Mouse (Mus musculus) hindbrain, embryonic 10.5 days (tissue): Measurements from ENCODE around the gene Mamstr. TPM values are rescaled to one million over a fixed set of nuclear protein-coding genes. Genes with fewer than 3 reads are reported as not detected.

Source experiments
- DNase-seq: peaks from one replicate; pipeline ENCODE4 v3.0.0-alpha.2; 2017; ENCODE audit warnings: low spot score
- H3K27ac ChIP-seq: fragments of 300-500 bp; sonication (generic); 2 replicates; pipeline ENCODE4 v1.5.1; 2016; ENCODE audit warnings: mild to moderate bottlenecking, moderate library complexity
- H3K27me3 ChIP-seq: fragments of 300-500 bp; sonication (generic); 2 replicates; pipeline ENCODE4 v1.6.1; 2016; ENCODE audit warnings: mild to moderate bottlenecking; ENCODE audit not compliant: poor library complexity, insufficient read depth, severe bottlenecking
- H3K36me3 ChIP-seq: fragments of 300-500 bp; sonication (generic); 2 replicates; pipeline ENCODE4 v1.6.1; 2016; ENCODE audit warnings: mild to moderate bottlenecking, moderate library complexity
- H3K4me1 ChIP-seq: fragments of 300-500 bp; sonication (generic); replicated peaks from 2 replicates; pipeline ENCODE4 v1.6.1; 2016; ENCODE audit warnings: mild to moderate bottlenecking
- H3K4me3 ChIP-seq: fragments of 300-500 bp; sonication (generic); 2 replicates; pipeline ENCODE4 v1.5.1; 2016; ENCODE audit warnings: mild to moderate bottlenecking, moderate library complexity
- H3K9me3 ChIP-seq: fragments of 300-500 bp; sonication (generic); 2 replicates; pipeline ENCODE4 v1.6.1; 2016; ENCODE audit warnings: mild to moderate bottlenecking, moderate library complexity
- WGBS: fragments of 180-500 bp; shearing (Covaris S2); methylation state at CpG from one replicate; pipeline ENCODE4 v1.1.7; 2016; 5-methylcytosine and 5-hydroxymethylcytosine counted together
- polyA plus RNA-seq: library from polyadenylated mRNA; unstranded; fragments of >200 nt; fragmentation: Nextera tagmentation; extraction: Ambion mirVana; gene quantifications from 2 replicates; pipeline ENCODE4 v1.2.1, GENCODE M21; 2016

Mamstr gene
- polyA plus RNA-seq: 2.6 and 2.9 TPM in 2 replicates

DNA sequence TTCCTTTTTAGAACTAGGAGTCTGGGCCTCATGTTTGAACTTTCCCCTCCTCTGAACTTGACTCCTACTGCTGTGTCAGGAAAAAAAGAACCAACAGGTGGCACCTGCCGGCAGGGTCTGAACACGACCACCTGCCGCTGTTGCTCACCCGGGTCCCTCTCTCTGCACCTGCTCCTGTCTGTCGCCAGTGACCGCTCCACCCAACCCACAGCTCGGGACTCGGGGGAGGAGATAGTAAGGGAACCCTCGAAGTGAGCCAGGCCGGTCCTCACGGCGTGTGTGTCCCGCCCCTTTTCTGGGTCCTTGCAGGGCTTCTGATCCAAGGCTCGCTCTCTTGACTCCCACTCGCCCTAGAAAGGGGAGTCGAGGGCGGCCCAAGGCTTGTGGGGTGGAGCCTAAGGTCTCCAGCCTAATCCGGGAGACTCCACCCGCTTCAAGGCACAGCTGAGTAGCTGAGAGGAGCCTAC lies at the start of gene Mamstr:
Gene Mamstr, plus strand, starts transcription at position 417 of the 467 bp plus-strand sequence.
- 21% methylated on average over 19 of the region's 19 CpGs for WGBS
- peaks cover 17% of the 10 kb centered on the region for H3K36me3 ChIP-seq
- H3K4me1 ChIP-seq: peaks cover 60% of the 10 kb centered on the region
- H3K9me3 ChIP-seq: no peaks in the 10 kb centered on the region
- peaks cover 21% of the 10 kb centered on the region; the same call in 1 of the 2 replicates for H3K27me3 ChIP-seq
- H3K27ac ChIP-seq: no peak within 1 kb of the TSS
- H3K4me3 ChIP-seq: peak within 1 kb of the TSS; percentile 3; the same call in 1 of the 2 replicates
- DNase-seq: no peak

DNA sequence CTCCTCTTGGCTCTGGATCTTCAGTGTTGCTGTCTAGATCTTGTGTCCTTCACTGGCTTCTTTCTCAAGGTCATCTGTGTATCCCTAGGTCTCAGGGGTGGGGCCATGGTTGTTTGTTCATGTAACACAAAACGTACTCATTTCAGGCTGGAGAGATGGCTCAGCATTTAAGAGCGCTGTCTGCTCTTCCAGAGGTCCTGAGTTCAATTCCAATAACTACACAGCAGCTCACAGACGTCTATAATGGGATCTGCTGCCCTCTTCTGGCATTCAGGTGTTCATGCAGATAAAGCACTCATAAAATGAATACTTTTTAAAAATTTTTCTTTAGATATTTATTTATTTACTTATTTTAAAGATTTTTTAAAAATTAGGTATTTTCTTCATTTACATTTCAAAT lies 48.9 kb upstream of the Mamstr start:
- Histone ChIP-seq H3K36me3 (peaks cover 24% of the 10 kb centered on the region), H3K9me3 (no peaks in the 10 kb centered on the region), H3K27me3 (no peaks in the 10 kb centered on the region), H3K4me3 (no peak overlapping the region), H3K27ac (no peak overlapping the region), H3K4me1 (peaks cover 10% of the 10 kb centered on the region)
- DNase-seq: no peak
- WGBS: 68% methylated on average over 3 of the region's 3 CpGs

DNA sequence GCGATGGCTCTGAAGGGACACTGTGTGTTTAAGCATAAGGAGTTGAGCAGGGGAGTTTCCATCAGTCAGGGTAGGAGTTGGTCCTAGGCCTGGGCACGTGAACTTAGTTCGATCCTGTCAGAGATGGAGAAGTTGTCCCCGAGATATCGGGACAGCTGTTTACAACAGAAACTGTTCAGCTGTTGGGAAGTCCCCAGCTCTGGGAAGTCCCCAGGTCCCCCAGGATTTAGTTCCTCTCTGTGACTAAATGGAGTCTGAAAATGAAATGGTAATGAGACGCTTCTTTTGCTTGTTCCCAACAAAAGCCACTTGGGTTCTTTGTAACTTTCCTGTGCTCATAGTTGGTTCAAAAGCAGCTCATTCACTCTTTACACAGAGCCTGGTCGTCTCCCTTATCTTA lies 47.9 kb upstream of the Mamstr start:
- Histone ChIP-seq H3K27me3 (no peaks in the 10 kb centered on the region), H3K4me1 (peaks cover 10% of the 10 kb centered on the region), H3K36me3 (peaks cover 14% of the 10 kb centered on the region), H3K27ac (no peak overlapping the region), H3K4me3 (no peak overlapping the region), H3K9me3 (no peaks in the 10 kb centered on the region)
- no peak for DNase-seq
- WGBS: 82% methylated on average over 7 of the region's 7 CpGs

DNA sequence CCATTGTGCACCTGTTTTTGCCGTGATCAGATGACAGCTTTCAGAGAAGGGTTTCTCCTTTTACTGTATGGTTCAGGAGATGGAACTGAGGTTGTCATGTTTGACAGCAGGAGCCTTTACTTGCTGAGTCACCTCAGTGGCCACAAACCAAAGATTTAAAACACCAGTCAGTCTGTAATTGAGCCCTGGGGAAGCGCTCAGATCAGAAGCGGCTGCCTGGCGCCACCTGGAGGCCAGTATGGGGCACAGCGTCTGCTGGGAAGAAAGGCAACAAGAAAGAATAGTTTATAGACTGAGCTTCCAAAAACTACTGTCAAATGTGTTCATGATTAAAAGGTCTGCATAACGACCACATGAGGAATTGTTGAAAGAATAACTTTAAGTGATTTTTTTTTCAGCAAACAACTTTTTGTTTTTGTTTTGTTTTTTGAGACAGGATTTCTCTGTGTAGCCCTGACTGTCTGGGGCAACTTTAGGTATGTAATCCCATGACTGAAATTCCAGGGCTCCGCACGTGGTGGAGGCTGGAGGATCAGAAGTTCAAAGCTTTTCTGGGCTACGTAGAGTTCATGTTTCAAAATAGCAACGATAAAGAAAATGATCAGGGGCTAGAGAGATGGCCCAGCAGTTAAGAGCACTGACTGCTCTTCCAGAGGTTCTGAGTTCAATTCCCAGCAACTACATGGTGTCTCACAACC lies 46.5 kb upstream of the Mamstr start:
- DNase-seq: peak; percentile 58
- Histone ChIP-seq H3K27ac (no peak overlapping the region), H3K4me3 (no peak overlapping the region), H3K9me3 (no peaks in the 10 kb centered on the region), H3K27me3 (no peaks in the 10 kb centered on the region), H3K36me3 (peaks cover 2% of the 10 kb centered on the region; the same call in 1 of the 2 replicates), H3K4me1 (peaks cover 10% of the 10 kb centered on the region)
- WGBS: 26% methylated on average over 10 of the region's 10 CpGs

- Histone ChIP-seq H3K4me1 (peaks cover 9% of the 10 kb centered on the region; the same call in 1 of the 2 replicates), H3K27ac (no peak overlapping the region), H3K9me3 (no peaks in the 10 kb centered on the region), H3K4me3 (no peak overlapping the region), H3K27me3 (no peaks in the 10 kb centered on the region), H3K36me3 (no peaks in the 10 kb centered on the region)
- WGBS: 85% methylated on average over 4 of the region's 4 CpGs
- no peak for DNase-seq
Observed at GRCm38 (mm10) chr7:45595176-45595575, 44.6 kb upstream of the Mamstr start.

- Histone ChIP-seq H3K4me1 (peaks cover 9% of the 10 kb centered on the region; the same call in 1 of the 2 replicates), H3K27me3 (no peaks in the 10 kb centered on the region), H3K4me3 (no peak overlapping the region), H3K27ac (no peak overlapping the region), H3K36me3 (no peaks in the 10 kb centered on the region), H3K9me3 (no peaks in the 10 kb centered on the region)
- no peak for DNase-seq
- WGBS: 92% methylated on average over 1 of the region's 1 CpGs
Observed at GRCm38 (mm10) chr7:45596107-45596506, 43.7 kb upstream of the Mamstr start.

- 90% methylated on average over 5 of the region's 5 CpGs for WGBS
- H3K36me3 ChIP-seq: no peaks in the 10 kb centered on the region
- H3K4me3 ChIP-seq: no peak overlapping the region
- H3K9me3 ChIP-seq: no peaks in the 10 kb centered on the region
- H3K4me1 ChIP-seq: peaks cover 11% of the 10 kb centered on the region; the same call in 1 of the 2 replicates
- DNase-seq: no peak
- no peaks in the 10 kb centered on the region for H3K27me3 ChIP-seq
- H3K27ac ChIP-seq: no peak overlapping the region
Observed at GRCm38 (mm10) chr7:45597013-45597412, 42.8 kb upstream of the Mamstr start.

GRCm38 (mm10) chr7:45597527-45597926 lies 42.2 kb upstream of the Mamstr start:
- Histone ChIP-seq H3K27ac (no peak overlapping the region), H3K9me3 (no peaks in the 10 kb centered on the region), H3K4me1 (peaks cover 11% of the 10 kb centered on the region; the same call in 1 of the 2 replicates), H3K27me3 (no peaks in the 10 kb centered on the region), H3K4me3 (no peak overlapping the region), H3K36me3 (no peaks in the 10 kb centered on the region)
- no peak for DNase-seq
- WGBS: 88% methylated on average over 6 of the region's 6 CpGs

- H3K4me3 ChIP-seq: no peak overlapping the region
- no peaks in the 10 kb centered on the region for H3K9me3 ChIP-seq
- no peak for DNase-seq
- H3K27ac ChIP-seq: no peak overlapping the region
- peaks cover 11% of the 10 kb centered on the region; the same call in 1 of the 2 replicates for H3K4me1 ChIP-seq
- no peaks in the 10 kb centered on the region for H3K27me3 ChIP-seq
- 48% methylated on average over 18 of the region's 18 CpGs for WGBS
- no peaks in the 10 kb centered on the region for H3K36me3 ChIP-seq
Observed at GRCm38 (mm10) chr7:45598960-45599879, 40.6 kb upstream of the Mamstr start.

GRCm38 (mm10) chr7:45605704-45606289 lies 34.0 kb upstream of the Mamstr start:
- WGBS: 82% methylated on average over 9 of the region's 9 CpGs
- Histone ChIP-seq H3K27me3 (no peaks in the 10 kb centered on the region), H3K27ac (no peak overlapping the region), H3K4me1 (0 out of 2 replicates have a peak, but pooled peaks cover 3% of the 10 kb centered on the region), H3K4me3 (no peak overlapping the region), H3K9me3 (no peaks in the 10 kb centered on the region), H3K36me3 (no peaks in the 10 kb centered on the region)
- no peak for DNase-seq

- 89% methylated on average over 1 of the region's 1 CpGs for WGBS
- Histone ChIP-seq H3K9me3 (no peaks in the 10 kb centered on the region), H3K4me1 (no peaks in the 10 kb centered on the region), H3K4me3 (no peak overlapping the region), H3K27me3 (0 out of 2 replicates have a peak, but pooled peaks cover under 1% of the 10 kb centered on the region), H3K36me3 (no peaks in the 10 kb centered on the region), H3K27ac (no peak overlapping the region)
- DNase-seq: no peak
Observed at GRCm38 (mm10) chr7:45609511-45609910, 30.3 kb upstream of the Mamstr start.

DNA sequence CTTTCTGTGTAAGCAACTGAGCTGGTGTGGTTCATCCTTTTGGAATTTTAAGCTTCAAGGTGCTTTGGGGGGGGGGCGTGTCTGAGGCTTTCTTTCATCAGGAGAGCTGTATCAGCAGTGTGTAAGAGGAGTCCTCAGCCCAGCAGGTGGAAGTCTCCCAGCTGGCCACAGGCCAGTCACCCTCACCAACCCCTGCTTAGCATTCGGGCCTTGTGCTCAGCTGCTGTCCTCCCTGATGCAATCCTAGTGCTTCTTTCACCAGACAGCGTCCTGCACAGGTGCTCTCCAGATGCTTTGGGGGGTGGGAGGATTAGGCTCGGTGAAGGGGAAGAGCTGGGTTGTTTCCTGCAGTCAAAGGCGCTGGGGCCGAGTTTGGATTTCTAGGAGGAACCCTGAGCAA lies 23.5 kb upstream of the Mamstr start:
- H3K4me3 ChIP-seq: no peak overlapping the region
- peaks cover 26% of the 10 kb centered on the region for H3K4me1 ChIP-seq
- peaks cover 62% of the 10 kb centered on the region for H3K27me3 ChIP-seq
- no peak for DNase-seq
- 0 out of 2 replicates have a peak overlapping the region, but pooled peaks have one; percentile 29 for H3K27ac ChIP-seq
- WGBS: 23% methylated on average over 6 of the region's 6 CpGs
- H3K36me3 ChIP-seq: no peaks in the 10 kb centered on the region
- H3K9me3 ChIP-seq: no peaks in the 10 kb centered on the region
